Mouse (Mus musculus): ENCODE results near the gene Ralgapb. TPM values are rescaled to one million over a fixed set of nuclear protein-coding genes. Genes with fewer than 3 reads are reported as not detected.

Ralgapb gene
- total RNA-seq, 4 experiments from 2014 or later: 97.6 to 110 (median 106) TPM

GRCm38 (mm10) chr2:158513821-158514336 is 104.2 kb downstream of the Ralgapb start:
- DNase-seq (ENCODE audit: low spot score in 2 of 2): no peak

DNA sequence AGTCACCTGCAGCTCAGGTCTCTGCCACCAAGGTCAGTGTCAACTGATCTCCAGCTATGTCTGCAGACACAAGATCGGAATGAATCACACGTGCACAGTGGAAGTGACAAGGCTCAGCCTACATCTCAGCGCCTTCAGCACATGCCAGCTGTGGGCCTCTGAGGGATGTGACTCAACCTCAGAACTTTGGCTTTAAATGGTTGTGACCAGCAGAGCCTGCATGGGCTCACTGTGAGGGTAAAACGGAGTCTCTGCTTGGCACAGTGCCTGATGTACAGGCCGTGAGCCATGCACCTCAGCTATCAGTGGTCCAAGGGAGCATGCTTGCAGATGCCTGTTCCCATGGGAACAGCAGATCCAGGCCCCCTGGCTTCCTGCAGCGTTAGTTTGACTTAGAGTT is 108.9 kb downstream of the Ralgapb start:
- no peak for DNase-seq (ENCODE audit: low spot score in 2 of 2)

- no peak for DNase-seq (ENCODE audit: low spot score in 2 of 2)
Measured at GRCm38 (mm10) chr2:158519071-158519470, 109.4 kb downstream of the Ralgapb start.

DNA sequence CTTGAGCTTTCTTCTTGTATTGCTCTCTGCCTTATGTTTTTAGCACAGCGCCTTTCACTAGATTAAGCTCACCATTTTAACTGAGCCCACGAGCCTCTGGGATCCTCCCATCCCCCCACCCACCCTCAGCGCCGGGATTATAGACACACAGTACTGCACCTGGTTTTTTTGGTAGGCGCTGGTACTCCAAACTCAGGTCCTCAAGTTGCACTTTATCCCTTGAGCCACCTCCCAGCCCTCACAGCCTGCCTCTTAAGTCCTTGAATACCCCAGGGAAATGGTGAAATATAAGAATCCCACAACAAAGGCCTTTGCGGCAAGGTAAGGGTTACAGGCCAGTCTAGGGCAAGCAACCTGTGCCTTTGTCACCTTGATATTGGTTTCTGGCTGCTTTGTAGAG is 110.2 kb downstream of the Ralgapb start:
- no peak for DNase-seq (ENCODE audit: low spot score in 2 of 2)

DNA sequence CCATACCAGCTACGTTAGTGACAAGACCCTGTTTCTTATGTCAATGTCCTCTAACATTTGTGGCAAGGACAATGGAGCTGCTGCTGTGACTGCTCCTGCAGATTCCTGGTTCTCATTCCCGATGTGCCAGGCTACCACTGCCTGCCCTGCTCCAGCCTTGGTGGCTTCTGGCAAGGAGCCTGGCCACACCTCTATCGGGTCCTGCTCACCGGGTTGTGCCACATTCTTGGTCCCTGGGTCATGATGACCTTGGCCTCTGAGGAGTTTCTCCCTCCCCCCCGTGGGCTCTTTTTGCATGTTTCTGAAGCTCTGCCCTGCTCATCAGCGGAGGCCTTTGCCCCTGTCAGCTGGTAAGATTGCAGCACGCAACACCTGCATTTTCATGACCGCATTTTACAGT is 113.4 kb downstream of the Ralgapb start:
- no peak for DNase-seq (ENCODE audit: low spot score in 2 of 2)

- DNase-seq (ENCODE audit: low spot score in 2 of 2): no peak
Measured at GRCm38 (mm10) chr2:158524129-158524860, 114.6 kb downstream of the Ralgapb start.

GRCm38 (mm10) chr2:158534090-158534489 is 124.4 kb downstream of the Ralgapb start:
- no peak for DNase-seq (ENCODE audit: low spot score in 2 of 2)

GRCm38 (mm10) chr2:158534559-158534958 is 124.9 kb downstream of the Ralgapb start:
- DNase-seq (ENCODE audit: low spot score in 2 of 2): no peak

DNA sequence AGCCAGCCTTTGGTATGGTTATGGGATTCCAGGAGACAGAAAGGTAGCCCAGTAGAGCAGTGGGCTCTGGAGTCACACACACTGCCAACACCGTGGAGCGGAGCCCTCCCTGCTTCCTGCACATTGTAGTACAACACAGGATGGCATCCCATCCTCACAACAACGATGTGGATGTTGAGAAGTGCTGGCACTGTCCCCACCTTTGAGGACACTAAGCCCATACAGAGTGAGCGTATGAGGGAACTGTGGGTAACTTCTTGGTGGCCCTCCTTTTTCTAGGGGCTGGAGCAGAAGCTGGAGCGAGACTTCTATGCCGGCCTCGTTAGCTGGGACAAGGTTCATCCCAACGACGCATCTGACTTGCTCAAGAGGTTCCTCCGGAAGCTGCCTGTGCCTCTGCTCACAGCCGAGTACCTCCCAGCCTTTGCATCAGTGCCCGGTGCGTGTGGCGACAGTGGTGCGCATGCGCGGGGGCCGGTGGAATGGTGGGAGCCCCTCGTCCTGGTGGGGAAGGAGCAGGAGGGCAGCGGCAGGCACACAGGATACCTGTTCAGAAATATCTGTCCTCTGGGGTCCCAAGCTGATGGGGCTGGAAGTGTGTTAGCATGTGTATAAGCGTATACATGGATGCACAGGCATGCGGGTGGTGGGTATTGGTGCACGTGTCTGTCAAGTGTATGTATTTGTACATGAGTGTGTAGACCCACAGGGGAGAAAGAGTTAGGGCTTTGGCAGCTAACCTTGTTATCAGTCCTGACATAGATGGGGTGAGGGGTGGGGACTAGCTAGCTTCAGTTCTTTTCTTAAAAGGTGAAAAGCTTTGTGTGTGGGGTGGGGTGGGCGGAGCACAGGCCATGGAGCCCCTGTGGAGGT is 130.0 kb downstream of the Ralgapb start:
- no peak for DNase-seq (ENCODE audit: low spot score in 2 of 2)

GRCm38 (mm10) chr2:158541286-158541685 is 131.6 kb downstream of the Ralgapb start:
- no peak for DNase-seq (ENCODE audit: low spot score in 2 of 2)

GRCm38 (mm10) chr2:158545266-158545665 is 135.6 kb downstream of the Ralgapb start:
- no peak for DNase-seq (ENCODE audit: low spot score in 2 of 2)

DNA sequence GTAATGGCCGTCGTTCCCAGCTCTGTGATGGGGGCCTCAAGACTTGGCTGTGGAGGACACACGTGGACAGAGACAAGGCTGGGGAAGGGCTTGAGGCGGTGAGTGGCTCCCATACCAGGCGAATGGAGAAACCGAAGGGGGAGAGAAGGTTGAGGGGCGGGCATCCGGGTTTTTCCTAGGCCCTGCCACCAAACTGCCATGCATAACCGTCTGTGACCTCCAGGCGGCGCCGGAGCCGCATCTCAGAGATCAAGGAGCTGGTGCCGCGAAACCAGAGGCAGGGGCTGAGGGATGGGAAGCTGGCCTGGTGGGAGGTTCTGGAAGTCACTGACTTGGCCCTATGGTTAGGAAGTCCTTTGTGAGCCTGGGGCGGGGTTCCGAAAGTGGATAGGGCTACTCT is 137.1 kb downstream of the Ralgapb start:
- peak; percentile 39 to 72 for DNase-seq (ENCODE audit: low spot score in 2 of 2)

Other genes starting within 250 kb of the Ralgapb start
- 1 to 10 TPM; 3.3 to 4.4 (median 4.1) TPM for gene D630003M21Rik, start 180.6 kb upstream of the Ralgapb start, total RNA-seq (2022)
- not detected for gene Bpi, start 151.8 kb upstream of the Ralgapb start, total RNA-seq (2022)
- gene Lbp, start 103.4 kb upstream of the Ralgapb start, total RNA-seq (2022): 1 to 10 TPM; 1.6 to 3.0 (median 1.9) TPM
- gene Snhg11, start 34.2 kb upstream of the Ralgapb start, total RNA-seq (2022): 100 to 1,000 TPM; 574 to 680 (median 623) TPM
- not detected for gene Adig, start 92.8 kb downstream of the Ralgapb start, total RNA-seq (2022)
- gene Arhgap40, start 102.9 kb downstream of the Ralgapb start, total RNA-seq (2022): under 1 TPM in 1 of 4 experiments, not detected in 3; 0.54 TPM
- 100 to 1,000 TPM; 130 to 145 (median 137) TPM for gene Slc32a1, start 200.9 kb downstream of the Ralgapb start, total RNA-seq (2022)
- 10 to 100 TPM; 10.4 to 14.3 (median 12.4) TPM for gene Actr5, start 215.0 kb downstream of the Ralgapb start, total RNA-seq (2022)